Mouse (Mus musculus): ENCODE measurements around the gene Pgam2. TPM values are rescaled to one million over a fixed set of nuclear protein-coding genes. Genes with fewer than 3 reads are reported as not detected.

The Pgam2 gene
- polyA plus RNA-seq, 1 experiment from 2014 or later: 14.4 TPM

DNA sequence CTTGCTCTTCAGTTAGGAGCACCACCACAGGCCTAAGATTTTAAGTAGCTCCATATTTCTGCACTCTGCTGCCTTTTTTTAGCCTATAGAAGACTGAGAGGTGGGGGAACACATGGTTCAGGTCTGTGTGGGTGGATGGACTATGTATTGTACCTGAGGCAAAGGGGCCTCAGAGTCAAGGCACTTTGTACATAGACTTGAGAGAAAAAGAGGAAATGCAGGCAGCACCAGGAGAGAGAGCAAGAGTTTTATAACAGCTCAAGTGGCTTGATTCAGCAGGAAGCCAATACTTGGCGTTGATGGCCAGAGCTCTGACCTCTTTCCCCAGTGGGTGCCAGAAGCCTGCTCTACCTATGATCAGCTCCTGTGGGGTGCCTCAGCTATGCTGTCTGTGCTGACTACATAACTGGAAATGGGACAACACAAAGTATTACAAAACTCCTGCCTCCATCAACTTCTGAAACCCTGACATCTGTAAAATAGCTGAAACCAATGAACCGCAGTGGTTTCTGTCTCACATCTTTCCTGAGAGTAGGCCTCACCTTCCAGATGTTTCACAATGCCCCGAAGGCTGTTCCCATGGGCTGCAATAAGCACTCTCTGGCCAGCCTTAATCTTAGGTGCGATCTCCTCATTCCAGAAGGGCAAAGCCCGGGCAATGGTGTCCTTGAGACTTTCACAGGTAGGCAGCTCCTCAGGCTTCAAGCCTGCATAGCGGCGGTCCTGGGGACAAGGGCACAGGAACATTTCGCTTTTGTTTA lies 896 bp downstream of the Pgam2 start:
- Histone ChIP-seq H3K9me3 (replicated peaks) (no peaks in the 10 kb centered on the region), H3K4me1 (no peaks in the 10 kb centered on the region), H3K27ac (replicated peaks) (no peak overlapping the region), H3K27me3 (replicated peaks) (no peaks in the 10 kb centered on the region), H3K4me2 (no peak overlapping the region), H3K36me3 (peaks cover 35% of the 10 kb centered on the region), H3K9ac (replicated peaks) (no peak overlapping the region), H3K4me3 (replicated peaks) (no peak overlapping the region)
- 79% methylated on average over 8 of the region's 8 CpGs for WGBS
- ATAC-seq (ENCODE audit: low FRiP score): no peak

DNA sequence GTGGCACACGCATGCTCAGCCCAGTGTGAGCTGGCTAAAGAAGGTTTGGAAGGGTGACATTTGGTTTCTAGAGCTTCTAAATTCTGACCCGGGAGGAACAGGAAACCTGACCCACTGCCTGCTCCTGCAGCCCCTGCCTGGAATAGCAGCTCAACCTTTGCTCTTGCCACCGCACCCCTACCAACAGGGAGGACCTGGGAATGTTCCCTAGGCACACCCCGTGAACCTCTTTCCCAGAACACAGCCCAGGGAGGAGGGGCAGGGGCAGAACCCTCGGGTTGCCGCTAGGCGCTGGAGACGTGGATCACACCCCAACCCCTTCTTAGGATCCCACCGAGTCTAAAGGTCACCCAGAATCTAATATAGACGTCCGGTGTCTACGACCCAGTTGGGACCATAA lies 1.5 kb downstream of the Pgam2 start:
- Histone ChIP-seq H3K27ac (replicated peaks) (no peak overlapping the region), H3K9ac (replicated peaks) (no peak overlapping the region), H3K4me3 (replicated peaks) (no peak overlapping the region), H3K4me2 (no peak overlapping the region), H3K4me1 (no peaks in the 10 kb centered on the region), H3K36me3 (peaks cover 41% of the 10 kb centered on the region), H3K27me3 (replicated peaks) (no peaks in the 10 kb centered on the region), H3K9me3 (replicated peaks) (no peaks in the 10 kb centered on the region)
- ATAC-seq (ENCODE audit: low FRiP score): peak; percentile 33; the same call in 1 of the 2 replicates
- WGBS: 76% methylated on average over 12 of the region's 12 CpGs

DNA sequence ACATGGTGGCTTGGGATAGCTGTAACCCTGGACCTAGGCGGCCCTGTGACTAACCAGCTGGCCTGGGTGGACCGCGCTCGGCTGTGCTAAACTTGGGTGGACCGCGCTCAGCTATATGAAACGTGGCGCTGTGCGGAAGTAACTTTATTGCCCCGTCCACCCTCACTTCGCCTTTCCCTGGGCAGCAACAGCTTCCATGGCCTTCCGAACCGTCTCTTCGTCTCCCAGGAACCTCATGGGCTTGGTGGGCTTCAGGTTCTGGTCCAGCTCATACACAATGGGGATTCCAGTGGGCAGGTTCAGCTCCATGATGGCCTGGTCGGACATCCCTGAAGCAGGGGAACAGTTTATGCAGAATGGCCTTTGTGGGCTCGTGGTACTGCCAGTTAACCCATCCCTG lies 2.0 kb downstream of the Pgam2 start:
- Histone ChIP-seq H3K9ac (replicated peaks) (no peak overlapping the region), H3K4me1 (no peaks in the 10 kb centered on the region), H3K27ac (replicated peaks) (no peak overlapping the region), H3K4me2 (no peak overlapping the region), H3K36me3 (peaks cover 46% of the 10 kb centered on the region), H3K9me3 (replicated peaks) (no peaks in the 10 kb centered on the region), H3K4me3 (replicated peaks) (no peak overlapping the region), H3K27me3 (replicated peaks) (no peaks in the 10 kb centered on the region)
- WGBS: 95% methylated on average over 16 of the region's 16 CpGs
- ATAC-seq (ENCODE audit: low FRiP score): no peak

DNA sequence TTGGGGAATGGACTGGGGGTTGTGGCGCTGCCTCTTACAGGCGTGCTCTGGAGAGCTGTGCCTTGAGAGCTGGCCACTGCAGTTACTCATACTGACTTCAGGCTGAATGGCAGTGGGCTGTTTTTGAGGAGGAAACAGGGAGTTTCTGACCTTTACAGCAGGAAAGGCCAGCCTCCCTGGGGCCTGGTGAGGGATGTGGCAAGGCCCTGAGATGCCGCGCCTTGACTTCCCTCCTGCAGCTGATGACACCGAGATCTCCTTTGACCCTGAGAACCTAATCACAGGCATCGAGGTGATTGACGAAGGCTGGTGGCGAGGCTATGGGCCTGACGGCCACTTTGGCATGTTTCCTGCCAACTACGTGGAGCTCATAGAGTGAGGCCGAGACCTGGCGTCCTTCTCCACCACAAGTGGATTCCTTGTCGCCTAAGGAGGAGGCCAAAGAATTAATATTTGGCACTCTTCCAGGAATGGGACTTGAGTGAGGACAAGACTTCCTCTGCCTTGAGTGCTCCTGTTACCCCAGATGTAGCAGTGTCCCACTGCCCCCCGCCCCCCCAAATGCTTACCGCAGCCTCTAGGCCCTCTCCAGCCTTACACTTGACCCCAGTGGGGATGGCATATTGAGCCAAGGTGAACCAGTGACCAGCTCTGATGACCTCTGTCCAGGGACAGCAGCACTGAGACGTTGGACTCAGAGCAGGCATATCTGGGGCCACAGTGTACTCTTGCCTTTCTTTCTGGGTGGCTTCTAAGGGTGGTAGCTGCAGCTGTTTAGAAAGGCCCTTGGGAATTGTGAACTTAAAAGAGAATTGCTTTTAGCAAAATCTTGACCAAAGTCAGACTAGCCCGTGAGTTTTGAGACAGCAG lies 3.7 kb downstream of the Pgam2 start:
- WGBS: 90% methylated on average over 17 of the region's 17 CpGs
- Histone ChIP-seq H3K4me1 (no peaks in the 10 kb centered on the region), H3K4me2 (no peak overlapping the region), H3K4me3 (replicated peaks) (no peak overlapping the region), H3K36me3 (peaks cover 63% of the 10 kb centered on the region), H3K9ac (replicated peaks) (no peak overlapping the region), H3K27me3 (replicated peaks) (no peaks in the 10 kb centered on the region), H3K9me3 (replicated peaks) (no peaks in the 10 kb centered on the region), H3K27ac (replicated peaks) (no peak overlapping the region)
- ATAC-seq (ENCODE audit: low FRiP score): no peak

DNA sequence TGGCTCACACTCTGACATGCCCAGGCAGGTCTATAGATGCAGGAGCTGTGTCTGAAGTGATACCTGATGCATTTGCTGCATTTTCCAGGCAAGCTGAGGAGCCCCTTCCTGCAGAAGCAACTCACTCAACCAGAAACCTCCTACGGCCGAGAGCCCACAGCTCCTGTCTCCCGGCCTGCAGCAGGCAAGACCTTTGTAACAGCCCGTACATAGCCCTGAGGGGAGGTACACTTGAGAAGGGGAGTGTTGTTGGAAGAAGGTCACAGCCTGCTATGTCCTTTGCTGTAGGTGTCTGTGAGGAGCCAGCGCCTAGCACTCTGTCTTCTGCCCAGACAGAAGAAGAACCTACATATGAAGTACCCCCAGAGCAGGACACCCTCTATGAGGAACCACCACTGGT lies 5.6 kb downstream of the Pgam2 start:
- no peak overlapping the region for H3K9ac ChIP-seq (replicated peaks)
- H3K4me3 ChIP-seq (replicated peaks): no peak overlapping the region
- no peak overlapping the region for H3K4me2 ChIP-seq
- H3K27ac ChIP-seq (replicated peaks): no peak overlapping the region
- no peaks in the 10 kb centered on the region for H3K27me3 ChIP-seq (replicated peaks)
- no peaks in the 10 kb centered on the region for H3K4me1 ChIP-seq
- H3K36me3 ChIP-seq: peaks cover 80% of the 10 kb centered on the region
- no peaks in the 10 kb centered on the region for H3K9me3 ChIP-seq (replicated peaks)
- 93% methylated on average over 5 of the region's 5 CpGs for WGBS
- no peak for ATAC-seq (ENCODE audit: low FRiP score)

DNA sequence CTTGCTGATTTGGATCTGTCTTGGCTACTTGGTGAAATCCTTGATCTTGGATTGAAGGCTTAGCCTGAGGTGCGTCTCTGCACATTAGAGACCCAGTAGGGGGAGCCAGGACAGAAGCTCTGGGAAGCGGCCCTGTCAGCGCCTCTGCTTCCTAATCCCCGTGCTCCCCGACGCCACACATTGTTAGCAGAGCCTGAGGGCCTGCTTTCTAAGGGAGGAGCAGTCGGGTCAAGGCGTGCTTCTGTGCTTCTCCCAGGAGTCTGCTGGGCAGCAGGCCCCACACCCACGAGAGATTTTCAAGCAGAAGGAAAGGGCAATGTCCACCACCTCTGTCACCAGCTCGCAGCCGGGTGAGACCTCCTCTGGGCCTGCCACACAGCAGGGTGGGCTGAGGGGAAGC lies 6.2 kb downstream of the Pgam2 start:
- 82% methylated on average over 11 of the region's 11 CpGs for WGBS
- Histone ChIP-seq H3K9me3 (replicated peaks) (no peaks in the 10 kb centered on the region), H3K9ac (replicated peaks) (no peak overlapping the region), H3K36me3 (peaks cover 85% of the 10 kb centered on the region), H3K27ac (replicated peaks) (no peak overlapping the region), H3K4me2 (no peak overlapping the region), H3K4me1 (no peaks in the 10 kb centered on the region), H3K27me3 (replicated peaks) (no peaks in the 10 kb centered on the region), H3K4me3 (replicated peaks) (no peak overlapping the region)
- no peak for ATAC-seq (ENCODE audit: low FRiP score)

DNA sequence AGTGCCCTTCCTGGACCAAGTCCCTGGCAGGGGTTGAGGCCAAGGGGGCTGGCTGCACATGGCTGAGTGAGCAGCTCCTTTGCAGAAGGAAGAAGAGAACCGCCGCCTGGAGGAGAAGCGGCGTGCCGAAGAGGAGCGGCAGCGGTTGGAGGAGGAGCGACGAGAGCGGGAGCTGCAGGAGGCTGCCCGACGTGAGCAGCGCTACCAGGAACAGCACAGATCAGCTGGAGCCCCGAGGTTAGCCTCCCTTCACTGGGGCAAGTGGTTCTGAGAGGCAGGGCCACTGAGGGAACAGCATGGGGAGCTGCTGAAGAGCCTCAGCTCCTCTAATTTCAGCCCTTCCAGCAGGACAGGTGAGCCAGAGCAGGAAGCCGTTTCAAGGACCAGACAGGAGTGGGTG lies 6.6 kb downstream of the Pgam2 start:
- Histone ChIP-seq H3K27me3 (replicated peaks) (no peaks in the 10 kb centered on the region), H3K9ac (replicated peaks) (no peak overlapping the region), H3K36me3 (peaks cover 90% of the 10 kb centered on the region), H3K27ac (replicated peaks) (no peak overlapping the region), H3K4me3 (replicated peaks) (no peak overlapping the region), H3K4me1 (no peaks in the 10 kb centered on the region), H3K4me2 (no peak overlapping the region), H3K9me3 (replicated peaks) (no peaks in the 10 kb centered on the region)
- ATAC-seq (ENCODE audit: low FRiP score): no peak
- 87% methylated on average over 15 of the region's 15 CpGs for WGBS

DNA sequence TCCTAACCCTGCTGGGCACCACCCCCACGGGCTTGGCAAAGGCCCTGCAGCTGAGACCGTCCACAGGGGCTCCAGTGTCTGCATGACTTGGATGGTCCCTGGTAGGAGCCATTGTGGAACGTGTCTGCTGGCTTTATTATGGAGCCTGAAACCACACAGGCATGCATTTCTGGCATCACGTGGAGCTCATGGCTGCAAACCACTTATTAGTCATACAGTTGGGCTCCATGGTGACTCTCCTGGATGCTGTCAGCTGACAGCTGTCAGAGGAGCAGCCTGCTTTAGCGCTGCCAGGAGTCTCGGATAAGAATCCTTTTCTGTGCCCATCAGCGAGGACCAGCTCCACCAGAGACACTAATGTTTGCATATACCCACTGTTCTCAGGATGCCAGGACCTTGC lies 7.8 kb downstream of the Pgam2 start:
- WGBS: 91% methylated on average over 7 of the region's 7 CpGs
- Histone ChIP-seq H3K27ac (replicated peaks) (no peak overlapping the region), H3K36me3 (peaks cover 89% of the 10 kb centered on the region), H3K27me3 (replicated peaks) (no peaks in the 10 kb centered on the region), H3K4me2 (no peak overlapping the region), H3K9me3 (replicated peaks) (no peaks in the 10 kb centered on the region), H3K4me1 (no peaks in the 10 kb centered on the region), H3K9ac (replicated peaks) (no peak overlapping the region), H3K4me3 (replicated peaks) (no peak overlapping the region)
- ATAC-seq (ENCODE audit: low FRiP score): no peak

DNA sequence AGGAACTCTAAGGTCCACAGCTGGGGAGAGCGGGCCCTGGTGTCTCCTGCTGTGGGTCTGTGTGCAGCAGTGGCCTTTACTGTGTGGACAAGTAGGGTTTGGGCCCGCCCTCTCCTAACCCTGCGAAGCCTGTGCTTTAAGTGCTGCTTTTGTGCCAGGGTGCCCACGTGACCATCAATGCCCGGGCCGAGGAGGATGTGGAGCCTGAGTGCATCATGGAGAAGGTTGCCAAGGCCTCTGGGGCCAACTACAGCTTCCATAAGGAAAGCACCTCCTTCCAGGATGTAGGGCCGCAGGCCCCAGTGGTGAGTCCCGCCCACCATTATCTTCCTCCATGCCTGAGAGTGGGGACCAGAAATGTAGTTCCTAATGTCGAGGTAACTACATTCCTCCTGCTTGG lies 8.2 kb downstream of the Pgam2 start:
- H3K9me3 ChIP-seq (replicated peaks): no peaks in the 10 kb centered on the region
- 90% methylated on average over 9 of the region's 9 CpGs for WGBS
- H3K27me3 ChIP-seq (replicated peaks): no peaks in the 10 kb centered on the region
- no peak for ATAC-seq (ENCODE audit: low FRiP score)
- H3K4me2 ChIP-seq: no peak overlapping the region
- peaks cover 85% of the 10 kb centered on the region for H3K36me3 ChIP-seq
- no peak overlapping the region for H3K9ac ChIP-seq (replicated peaks)
- no peaks in the 10 kb centered on the region for H3K4me1 ChIP-seq
- no peak overlapping the region for H3K27ac ChIP-seq (replicated peaks)
- no peak overlapping the region for H3K4me3 ChIP-seq (replicated peaks)

DNA sequence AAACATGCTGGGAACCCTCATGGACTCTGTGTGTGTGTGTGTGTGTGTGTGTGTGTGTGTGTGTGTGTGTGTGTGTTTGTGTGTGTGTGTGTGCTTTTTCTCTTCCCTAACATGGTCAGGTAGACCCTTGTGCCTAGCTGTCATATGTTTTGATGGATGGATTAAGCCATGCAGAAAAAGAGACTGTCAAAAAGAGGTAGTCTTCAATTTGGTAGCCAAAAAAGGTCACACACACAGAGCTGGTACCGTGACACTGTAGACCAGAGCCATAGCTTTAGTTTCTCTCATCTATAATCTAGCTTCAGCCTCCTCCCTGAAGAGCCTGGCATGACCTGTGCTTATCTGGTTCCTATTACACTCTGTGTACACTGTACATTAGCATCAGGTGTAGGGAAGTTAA lies 13.1 kb downstream of the Pgam2 start:
- H3K27ac ChIP-seq (replicated peaks): no peak overlapping the region
- ATAC-seq (ENCODE audit: low FRiP score): no peak

DNA sequence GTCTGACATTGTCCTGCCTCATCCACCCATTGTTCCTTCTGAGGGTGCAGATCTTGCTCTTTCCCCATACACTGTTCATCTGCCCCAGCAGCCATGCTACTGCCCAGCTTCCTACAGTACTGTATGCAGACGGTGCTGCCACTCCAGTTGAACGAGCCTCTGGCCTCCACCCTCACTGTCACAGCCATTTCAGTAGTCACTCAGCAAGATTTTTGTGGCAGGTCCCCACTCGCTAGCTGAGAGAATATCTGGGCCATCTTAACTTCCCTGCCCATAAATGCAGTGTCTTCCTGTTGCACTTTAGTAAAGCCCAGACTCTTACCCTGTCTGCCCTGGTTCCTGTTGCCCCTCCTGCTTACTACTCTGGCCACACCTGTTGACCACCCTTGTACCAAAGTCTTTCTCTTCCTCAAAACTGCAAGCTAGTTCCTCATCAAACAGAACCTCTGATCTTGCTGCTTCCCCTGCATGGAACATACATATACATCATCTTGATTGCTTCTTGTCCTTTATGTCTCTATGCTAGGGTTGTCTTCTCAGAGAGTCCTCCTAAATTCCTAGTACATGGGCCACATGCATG lies 13.7 kb downstream of the Pgam2 start:
- Histone ChIP-seq H3K4me2 (peak overlapping the region; percentile 93), H3K4me3 (replicated peaks) (peak overlapping the region; percentile 94), H3K36me3 (peaks cover 32% of the 10 kb centered on the region), H3K9ac (replicated peaks) (no peak overlapping the region), H3K27me3 (replicated peaks) (no peaks in the 10 kb centered on the region), H3K27ac (replicated peaks) (no peak overlapping the region), H3K9me3 (replicated peaks) (no peaks in the 10 kb centered on the region), H3K4me1 (peaks cover 26% of the 10 kb centered on the region)
- ATAC-seq (ENCODE audit: low FRiP score): no peak
- WGBS: 83% methylated on average over 3 of the region's 3 CpGs

More for the DNA sequence above, 13.1 kb downstream of the Pgam2 start:
- Histone ChIP-seq H3K27me3 (replicated peaks) (no peaks in the 10 kb centered on the region), H3K9me3 (replicated peaks) (no peaks in the 10 kb centered on the region), H3K4me2 (no peak overlapping the region), H3K4me1 (peaks cover 26% of the 10 kb centered on the region), H3K4me3 (replicated peaks) (no peak overlapping the region), H3K9ac (replicated peaks) (no peak overlapping the region), H3K36me3 (peaks cover 38% of the 10 kb centered on the region)
- WGBS: 93% methylated on average over 1 of the region's 1 CpGs

Data from neural tube, embryonic 15.5 days (tissue).